Mouse (Mus musculus): Measurements from ENCODE around the gene Scrn2.

Scrn2 gene

GRCm38 (mm10) chr11:97049492-97050085 lies 19.9 kb downstream of the Scrn2 start:
- in situ Hi-C loops (cut with MboI, MseI): no loop called here

GRCm38 (mm10) chr11:97050216-97050943 lies 20.6 kb downstream of the Scrn2 start, which contains the start of gene Osbpl7:
Osbpl7 (plus strand) TSS chr11:97050628.
- in situ Hi-C loops (cut with MboI, MseI): no loop called here

- in situ Hi-C loops (cut with MboI, MseI): no loop called here
Measured at GRCm38 (mm10) chr11:97050944-97051586, 21.3 kb downstream of the Scrn2 start.

- in situ Hi-C loops (cut with MboI, MseI): no loop called here
Measured at GRCm38 (mm10) chr11:97052219-97052646, 22.5 kb downstream of the Scrn2 start.

- in situ Hi-C loops (cut with MboI, MseI): no loop called here
Measured at GRCm38 (mm10) chr11:97063274-97063920, 33.7 kb downstream of the Scrn2 start.

GRCm38 (mm10) chr11:97063921-97064295 lies 34.2 kb downstream of the Scrn2 start:
- in situ Hi-C loops (cut with MboI, MseI): no loop called here

- in situ Hi-C loops (cut with MboI, MseI): no loop called here
Measured at GRCm38 (mm10) chr11:97065538-97066295, 36.0 kb downstream of the Scrn2 start.

- in situ Hi-C loops (cut with MboI, MseI): no loop called here
Measured at GRCm38 (mm10) chr11:97066656-97067360, 37.1 kb downstream of the Scrn2 start.

- in situ Hi-C loops (cut with MboI, MseI): no loop called here
Measured at GRCm38 (mm10) chr11:97069333-97069732, 39.6 kb downstream of the Scrn2 start.

GRCm38 (mm10) chr11:97069770-97070169 lies 40.0 kb downstream of the Scrn2 start:
- in situ Hi-C loops (cut with MboI, MseI): no loop called here

GRCm38 (mm10) chr11:97071129-97071528 lies 41.4 kb downstream of the Scrn2 start:
- in situ Hi-C loops (cut with MboI, MseI): no loop called here

- in situ Hi-C loops (cut with MboI, MseI): no loop called here
Measured at GRCm38 (mm10) chr11:97072533-97072932, 42.8 kb downstream of the Scrn2 start.

GRCm38 (mm10) chr11:97074235-97074634 lies 44.5 kb downstream of the Scrn2 start:
- in situ Hi-C loops (cut with MboI, MseI): no loop called here

GRCm38 (mm10) chr11:97078751-97079150 lies 49.0 kb downstream of the Scrn2 start:
- in situ Hi-C loops (cut with MboI, MseI): no loop called here

GRCm38 (mm10) chr11:97080291-97080690 lies 50.6 kb downstream of the Scrn2 start:
- in situ Hi-C loops (cut with MboI, MseI): no loop called here

GRCm38 (mm10) chr11:97082977-97083376 lies 53.2 kb downstream of the Scrn2 start:
- in situ Hi-C loops (cut with MboI, MseI): no loop called here

Measured in T-helper 17 cell (primary cell).